Comparison of ENCODE assay signal across 8 mouse cellular contexts in the genomic region with DNA sequence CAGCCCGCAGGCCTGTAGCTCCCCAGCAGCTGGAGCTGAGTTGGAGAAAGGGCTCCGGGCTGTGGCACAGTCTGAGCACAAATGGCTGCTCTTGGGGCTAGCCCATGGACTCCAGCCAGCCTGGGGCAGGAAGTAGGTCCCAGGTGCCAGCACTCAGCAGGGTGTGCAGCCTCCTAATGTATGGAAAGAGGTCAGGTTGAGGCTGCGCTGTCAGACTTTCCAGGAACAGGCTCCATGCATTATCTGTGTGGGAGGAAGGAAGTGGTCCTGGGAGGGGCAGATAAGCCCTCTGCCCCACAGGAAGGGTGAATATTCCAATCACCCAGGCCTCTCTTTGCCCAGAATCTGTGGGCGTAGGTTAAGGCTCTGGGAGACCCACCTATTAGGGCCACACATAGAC. TPM values are rescaled to one million over a fixed set of nuclear protein-coding genes. Genes with fewer than 3 reads are reported as not detected.
A peak's percentile ranks its signal among the peaks of the same experiment; 100 is the strongest.
DNase-seq lines count a peak whose midpoint lies in the region; ATAC-seq and TF ChIP-seq lines count a peak whose summit lies in the region.

No protein-coding gene starts in this region.

- no peaks in the 10 kb centered on the region for H3K36me3 ChIP-seq in heart, embryonic 16.5 days (ENCODE audit: control insufficient read depth, insufficient read depth)
- no peaks in the 10 kb centered on the region for H3K36me3 ChIP-seq in E14TG2a.4 (ENCODE audit: insufficient read depth, low read length)
- no peaks in the 10 kb centered on the region for H3K36me3 ChIP-seq in liver, embryonic 11.5 days (ENCODE audit: control insufficient read depth, insufficient read depth, low read length)

- H3K27me3 ChIP-seq in heart, embryonic 16.5 days (ENCODE audit: control insufficient read depth, insufficient read depth, low read length): no peaks in the 10 kb centered on the region
- H3K27me3 ChIP-seq in E14TG2a.4 (ENCODE audit: insufficient read depth, low read length): peaks cover 11% of the 10 kb centered on the region; the same call in 1 of the 2 replicates
- no peaks in the 10 kb centered on the region for H3K27me3 ChIP-seq in liver, embryonic 11.5 days (replicated peaks; ENCODE audit: control insufficient read depth, insufficient read depth, low read length)

- DNase-seq in heart, postnatal 36 days: no peak
- peak; percentile 36 for DNase-seq in ZHBTc4 (ENCODE audit: low read depth, low spot score)
- DNase-seq in liver, embryonic 11.5 days (ENCODE audit: low spot score): no peak
- DNase-seq in urinary bladder, postnatal 10 days (ENCODE audit: low spot score): no peak
- DNase-seq in spleen, postnatal 14 days (ENCODE audit: low spot score in 2 of 2): no peak

- peak overlapping the region; percentile 6 for H3K27ac ChIP-seq in heart, embryonic 16.5 days (ENCODE audit: low read length)
- peak overlapping the region; percentile 45 for H3K27ac ChIP-seq in liver, embryonic 11.5 days (ENCODE audit: low read depth, low read length)

- H3K9ac ChIP-seq in heart, embryonic 16.5 days (ENCODE audit: low read length): no peak overlapping the region
- H3K9ac ChIP-seq in liver, embryonic 11.5 days (ENCODE audit: low read depth, low read length): peak overlapping the region; percentile 6; the same call in 1 of the 2 replicates

- peaks cover 20% of the 10 kb centered on the region for H3K4me1 ChIP-seq in heart, embryonic 16.5 days (ENCODE audit: control insufficient read depth, insufficient read depth, low read length)
- peaks cover 65% of the 10 kb centered on the region for H3K4me1 ChIP-seq in E14TG2a.4 (replicated peaks; ENCODE audit: low read depth, low read length)
- peaks cover 60% of the 10 kb centered on the region for H3K4me1 ChIP-seq in liver, embryonic 11.5 days (replicated peaks; ENCODE audit: control insufficient read depth, insufficient read depth, low read length)

- peak; percentile 34; the same call in 1 of the 2 replicates for ATAC-seq in heart, embryonic 16.5 days (replicated peaks; ENCODE audit: extremely low read depth, insufficient read depth, low FRiP score)
- peak; percentile 44; the same call in 1 of the 2 replicates for ATAC-seq in liver, embryonic 11.5 days (replicated peaks; ENCODE audit: low FRiP score)
- ATAC-seq in frontal cortex, adult (ENCODE audit: low TSS enrichment): no peak

- WGBS in heart, embryonic 16.5 days: 57% methylated on average over 4 of the region's 4 CpGs
- WGBS in liver, embryonic 11.5 days: 30% methylated on average over 4 of the region's 4 CpGs

- H3K4me3 ChIP-seq in heart, embryonic 16.5 days (ENCODE audit: low read length): no peak overlapping the region
- 0 out of 2 replicates have a peak overlapping the region, but pooled peaks have one; percentile 2 for H3K4me3 ChIP-seq in E14TG2a.4 (replicated peaks; ENCODE audit: low read length)
- H3K4me3 ChIP-seq in liver, embryonic 11.5 days (ENCODE audit: low read depth, low read length): no peak overlapping the region

- no peak for TF ChIP-seq CTCF in E14TG2a.4 (conservative IDR thresholded peaks at IDR 0.05; ENCODE audit: low read length)

- intact Hi-C loops in heart, postnatal 36 days (cut with DNase I): no loop called here

- 0 out of 2 replicates have a peak, but pooled peaks cover 3% of the 10 kb centered on the region for H3K9me3 ChIP-seq in heart, embryonic 16.5 days (replicated peaks; ENCODE audit: control insufficient read depth, low read length)
- peaks cover 5% of the 10 kb centered on the region for H3K9me3 ChIP-seq in E14TG2a.4 (ENCODE audit: low read length)
- no peaks in the 10 kb centered on the region for H3K9me3 ChIP-seq in liver, embryonic 11.5 days (ENCODE audit: control insufficient read depth, low read length)

- H3K4me2 ChIP-seq in heart, embryonic 16.5 days (ENCODE audit: low read depth, low read length): no peak overlapping the region
- H3K4me2 ChIP-seq in liver, embryonic 11.5 days: no peak overlapping the region

RNA-seq across cellular contexts. Expression of a gene that starts 43.4 kb away (rescaled TPM):
- 108 and 115 TPM in 2 replicates for polyA plus RNA-seq in heart, embryonic 16.5 days (2015; fragmentation: Nextera tagmentation; extraction: Ambion mirVana)
- 10 to 100 TPM; 39.2 to 40.7 TPM for total RNA-seq in heart, postnatal 36 days (2021)
- polyA plus RNA-seq in liver, embryonic 11.5 days (2014; fragmentation: Nextera tagmentation; extraction: Ambion mirVana): 66.8 and 71.9 TPM in 2 replicates

RNA-seq across cellular contexts. Expression of a gene that starts 49.3 kb away (rescaled TPM):
- polyA plus RNA-seq in heart, embryonic 16.5 days (2015; fragmentation: Nextera tagmentation; extraction: Ambion mirVana): 96.2 and 130 TPM in 2 replicates
- 10 to 100 TPM; 11.4 to 12.0 TPM for total RNA-seq in heart, postnatal 36 days (2021)
- polyA plus RNA-seq in liver, embryonic 11.5 days (2014; fragmentation: Nextera tagmentation; extraction: Ambion mirVana): 55.3 and 60.2 TPM in 2 replicates
